Mouse (Mus musculus) midbrain, embryonic 10.5 days (tissue): ENCODE data around the gene Gli2. TPM values are rescaled to one million over a fixed set of nuclear protein-coding genes. Genes with fewer than 3 reads are reported as not detected.

Source experiments
- DNase-seq: peaks from one replicate; pipeline ENCODE4 v3.0.0-alpha.2; 2017; ENCODE audit warnings: low spot score
- H3K27ac ChIP-seq: fragments of 300-500 bp; sonication (generic); replicated peaks from 2 replicates; pipeline ENCODE4 v1.5.1; 2016; ENCODE audit warnings: mild to moderate bottlenecking
- H3K27me3 ChIP-seq: fragments of 300-500 bp; sonication (generic); 2 replicates; pipeline ENCODE4 v1.6.1; 2016; ENCODE audit warnings: low read depth, mild to moderate bottlenecking; ENCODE audit not compliant: poor library complexity, severe bottlenecking
- H3K36me3 ChIP-seq: fragments of 300-500 bp; sonication (generic); 2 replicates; pipeline ENCODE4 v1.6.1; 2016; ENCODE audit warnings: mild to moderate bottlenecking, moderate library complexity
- H3K4me1 ChIP-seq: fragments of 300-500 bp; sonication (generic); 2 replicates; pipeline ENCODE4 v1.6.1; 2016
- H3K4me3 ChIP-seq: fragments of 300-500 bp; sonication (generic); 2 replicates; pipeline ENCODE4 v1.5.1; 2016; ENCODE audit warnings: mild to moderate bottlenecking, moderate library complexity
- H3K9me3 ChIP-seq: fragments of 300-500 bp; sonication (generic); replicated peaks from 2 replicates; pipeline ENCODE4 v1.6.1; 2016; ENCODE audit warnings: mild to moderate bottlenecking
- WGBS: fragments of 180-500 bp; shearing (Covaris S2); methylation state at CpG from one replicate; pipeline ENCODE4 v1.1.7; 2016; 5-methylcytosine and 5-hydroxymethylcytosine counted together
- polyA plus RNA-seq: library from polyadenylated mRNA; unstranded; fragments of >200 nt; fragmentation: Nextera tagmentation; extraction: Ambion mirVana; gene quantifications from 2 replicates; pipeline ENCODE4 v1.2.1, GENCODE M21; 2016

The Gli2 gene
- polyA plus RNA-seq, 1 experiment from 2014 or later = 8.9 TPM

- no peak overlapping the region for H3K27ac ChIP-seq
- H3K4me1 ChIP-seq = no peaks in the 10 kb centered on the region
- no peak overlapping the region for H3K4me3 ChIP-seq
- H3K27me3 ChIP-seq = no peaks in the 10 kb centered on the region
- DNase-seq = no peak
- 81% methylated on average over 31 of the region's 31 CpGs for WGBS
- H3K9me3 ChIP-seq = no peaks in the 10 kb centered on the region
- H3K36me3 ChIP-seq = no peaks in the 10 kb centered on the region
Measured at GRCm38 (mm10) chr1:118825467-118826219, 227.8 kb downstream of the Gli2 start.

- Histone ChIP-seq H3K4me3 (no peak overlapping the region), H3K27me3 (no peaks in the 10 kb centered on the region), H3K36me3 (no peaks in the 10 kb centered on the region), H3K4me1 (no peaks in the 10 kb centered on the region), H3K27ac (no peak overlapping the region), H3K9me3 (no peaks in the 10 kb centered on the region)
- whole genome bisulfite sequencing = 92% methylated on average over 3 of the region's 3 CpGs
- no peak for DNase-seq
Measured at GRCm38 (mm10) chr1:118825035-118825434, 228.4 kb downstream of the Gli2 start.

GRCm38 (mm10) chr1:118822258-118822657 is 231.2 kb downstream of the Gli2 start:
- DNase-seq = no peak
- Histone ChIP-seq H3K4me3 (no peak overlapping the region), H3K27ac (no peak overlapping the region), H3K9me3 (0 out of 2 replicates have a peak, but pooled peaks cover 4% of the 10 kb centered on the region), H3K36me3 (no peaks in the 10 kb centered on the region), H3K27me3 (no peaks in the 10 kb centered on the region), H3K4me1 (no peaks in the 10 kb centered on the region)
- 99% methylated on average over 2 of the region's 2 CpGs for WGBS

- DNase-seq = no peak
- Histone ChIP-seq H3K27ac (no peak overlapping the region), H3K27me3 (no peaks in the 10 kb centered on the region), H3K4me1 (no peaks in the 10 kb centered on the region), H3K36me3 (no peaks in the 10 kb centered on the region), H3K4me3 (no peak overlapping the region), H3K9me3 (0 out of 2 replicates have a peak, but pooled peaks cover 4% of the 10 kb centered on the region)
- WGBS = 90% methylated on average over 2 of the region's 2 CpGs
Measured at GRCm38 (mm10) chr1:118815015-118815414, 238.4 kb downstream of the Gli2 start.

GRCm38 (mm10) chr1:118810336-118810735 is 243.1 kb downstream of the Gli2 start:
- Histone ChIP-seq H3K27ac (no peak overlapping the region), H3K4me3 (no peak overlapping the region), H3K4me1 (no peaks in the 10 kb centered on the region), H3K27me3 (no peaks in the 10 kb centered on the region), H3K36me3 (no peaks in the 10 kb centered on the region), H3K9me3 (no peaks in the 10 kb centered on the region)
- no peak for DNase-seq
- 76% methylated on average over 4 of the region's 4 CpGs for WGBS

GRCm38 (mm10) chr1:118806727-118807126 is 246.7 kb downstream of the Gli2 start:
- no peak overlapping the region for H3K4me3 ChIP-seq
- no peak overlapping the region for H3K27ac ChIP-seq
- H3K27me3 ChIP-seq = no peaks in the 10 kb centered on the region
- 97% methylated on average over 3 of the region's 3 CpGs for WGBS
- H3K9me3 ChIP-seq = no peaks in the 10 kb centered on the region
- H3K4me1 ChIP-seq = no peaks in the 10 kb centered on the region
- no peaks in the 10 kb centered on the region for H3K36me3 ChIP-seq
- DNase-seq = no peak

- 91% methylated on average over 5 of the region's 5 CpGs for WGBS
- H3K4me3 ChIP-seq = no peak overlapping the region
- H3K9me3 ChIP-seq = no peaks in the 10 kb centered on the region
- H3K4me1 ChIP-seq = no peaks in the 10 kb centered on the region
- H3K27ac ChIP-seq = no peak overlapping the region
- H3K27me3 ChIP-seq = no peaks in the 10 kb centered on the region
- DNase-seq = no peak
- no peaks in the 10 kb centered on the region for H3K36me3 ChIP-seq
Measured at GRCm38 (mm10) chr1:118802166-118802565, 251.3 kb downstream of the Gli2 start.

- Histone ChIP-seq H3K9me3 (no peaks in the 10 kb centered on the region), H3K27me3 (no peaks in the 10 kb centered on the region), H3K4me3 (no peak overlapping the region), H3K27ac (no peak overlapping the region), H3K36me3 (no peaks in the 10 kb centered on the region), H3K4me1 (no peaks in the 10 kb centered on the region)
- no peak for DNase-seq
- WGBS = 79% methylated on average over 7 of the region's 7 CpGs
Measured at GRCm38 (mm10) chr1:118799322-118800116, 253.9 kb downstream of the Gli2 start.

GRCm38 (mm10) chr1:118795415-118796167 is 257.8 kb downstream of the Gli2 start:
- DNase-seq = no peak
- Histone ChIP-seq H3K4me3 (no peak overlapping the region), H3K4me1 (no peaks in the 10 kb centered on the region), H3K27me3 (no peaks in the 10 kb centered on the region), H3K9me3 (no peaks in the 10 kb centered on the region), H3K36me3 (no peaks in the 10 kb centered on the region), H3K27ac (no peak overlapping the region)
- WGBS = 91% methylated on average over 18 of the region's 18 CpGs

- no peaks in the 10 kb centered on the region for H3K9me3 ChIP-seq
- H3K27ac ChIP-seq = no peak overlapping the region
- no peak for DNase-seq
- H3K4me1 ChIP-seq = no peaks in the 10 kb centered on the region
- no peaks in the 10 kb centered on the region for H3K27me3 ChIP-seq
- 88% methylated on average over 2 of the region's 2 CpGs for whole genome bisulfite sequencing
- H3K4me3 ChIP-seq = no peak overlapping the region
- H3K36me3 ChIP-seq = no peaks in the 10 kb centered on the region
Measured at GRCm38 (mm10) chr1:118789871-118790270, 263.5 kb downstream of the Gli2 start.

- DNase-seq = no peak
- H3K27ac ChIP-seq = no peak overlapping the region
- 82% methylated on average over 3 of the region's 3 CpGs for WGBS
Measured at GRCm38 (mm10) chr1:118789468-118789867, 264.0 kb downstream of the Gli2 start.

GRCm38 (mm10) chr1:118788813-118789212 is 264.6 kb downstream of the Gli2 start:
- Histone ChIP-seq H3K9me3 (no peaks in the 10 kb centered on the region), H3K27ac (no peak overlapping the region), H3K4me1 (no peaks in the 10 kb centered on the region), H3K36me3 (no peaks in the 10 kb centered on the region), H3K4me3 (no peak overlapping the region), H3K27me3 (no peaks in the 10 kb centered on the region)
- 90% methylated on average over 5 of the region's 5 CpGs for WGBS
- DNase-seq = no peak

More at GRCm38 (mm10) chr1:118789468-118789867, 264.0 kb downstream of the Gli2 start:
- Histone ChIP-seq H3K4me1 (no peaks in the 10 kb centered on the region), H3K36me3 (no peaks in the 10 kb centered on the region), H3K9me3 (no peaks in the 10 kb centered on the region), H3K27me3 (no peaks in the 10 kb centered on the region), H3K4me3 (no peak overlapping the region)
